Mouse (Mus musculus) WW6 (cell line): ENCODE results near the gene Rem1.
"Not testable (repeated sequence)": the region's sequence is repeated elsewhere in the genome, so short reads cannot be mapped to it uniquely, and the experiment has no call there.

Experiments used
- DNase-seq: peaks from one replicate; pipeline ENCODE4 v3.0.0-alpha.2; 2013; ENCODE audit warnings: low read depth, low spot score

Rem1 gene

DNA sequence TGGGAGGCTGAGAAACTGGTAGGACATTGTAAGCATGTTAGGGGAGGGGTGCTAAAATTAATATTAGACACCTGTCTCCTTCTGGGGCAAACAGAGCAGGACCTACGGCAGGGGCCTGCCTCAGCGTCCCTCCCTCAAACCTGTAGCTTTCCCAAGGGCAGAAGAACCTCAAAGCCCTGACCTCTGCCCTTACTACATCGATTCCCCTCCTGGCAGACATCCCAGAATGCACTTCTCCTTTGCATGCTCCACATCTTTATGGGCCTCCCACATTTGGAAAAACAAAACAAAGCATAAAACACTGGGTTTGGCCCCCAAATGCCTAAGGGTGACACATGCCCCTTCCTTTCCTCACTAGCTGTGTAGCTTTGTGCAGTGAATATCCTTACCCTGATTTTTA is 2.5 kb downstream of the Rem1 start:
- DNase-seq: no peak

DNA sequence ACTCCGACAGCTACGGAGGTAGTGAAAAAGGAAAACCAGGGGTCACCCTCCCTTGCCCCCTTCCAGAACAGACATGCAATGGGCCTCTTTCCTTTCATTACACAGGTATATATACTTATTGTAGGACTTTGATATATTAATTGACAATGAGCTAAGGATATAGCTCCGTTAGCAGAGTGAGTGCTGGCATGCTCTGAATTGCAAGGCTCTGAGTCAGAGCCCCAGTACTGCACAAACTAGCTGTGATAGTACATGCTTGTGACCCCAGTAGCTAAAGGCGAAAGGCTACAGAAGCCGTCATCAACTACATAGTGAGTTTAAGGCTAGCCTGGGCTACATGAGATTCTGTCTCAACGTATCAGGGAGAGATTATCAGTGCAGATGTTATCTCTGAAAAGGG is 3.2 kb downstream of the Rem1 start:
- DNase-seq: no peak

DNA sequence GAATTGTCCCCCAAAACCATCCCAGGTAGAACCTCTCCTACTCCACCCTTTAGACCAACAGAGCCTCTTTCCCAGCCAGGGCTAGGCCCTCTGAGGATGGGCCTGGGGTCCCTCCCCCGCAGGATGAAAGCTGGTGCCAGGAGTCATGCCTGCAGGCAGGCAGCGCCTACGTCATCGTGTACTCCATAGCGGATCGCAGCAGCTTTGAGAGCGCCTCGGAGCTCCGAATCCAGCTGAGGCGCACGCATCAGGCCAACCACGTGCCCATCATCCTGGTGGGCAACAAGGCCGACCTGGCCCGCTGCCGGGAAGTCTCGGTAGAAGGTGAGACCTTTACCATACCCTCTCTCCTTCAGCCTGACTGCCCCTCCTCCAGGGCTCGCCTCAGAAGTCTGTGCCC is 6.6 kb downstream of the Rem1 start:
- DNase-seq: no peak

DNA sequence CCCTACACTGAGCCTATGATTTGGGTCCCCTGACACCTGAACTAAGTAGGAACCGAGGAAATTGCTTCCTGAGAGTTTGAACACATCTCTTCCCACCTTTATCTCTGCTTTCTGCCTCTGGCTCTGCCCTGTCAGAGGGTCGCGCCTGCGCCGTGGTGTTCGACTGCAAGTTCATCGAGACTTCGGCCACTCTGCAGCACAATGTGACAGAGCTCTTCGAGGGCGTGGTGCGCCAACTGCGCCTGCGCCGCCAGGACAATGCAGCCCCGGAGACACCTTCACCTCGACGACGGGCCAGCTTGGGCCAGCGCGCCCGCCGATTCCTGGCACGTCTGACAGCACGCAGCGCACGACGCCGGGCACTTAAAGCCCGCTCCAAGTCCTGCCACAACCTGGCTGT is 7.6 kb downstream of the Rem1 start:
- DNase-seq: no peak

DNA sequence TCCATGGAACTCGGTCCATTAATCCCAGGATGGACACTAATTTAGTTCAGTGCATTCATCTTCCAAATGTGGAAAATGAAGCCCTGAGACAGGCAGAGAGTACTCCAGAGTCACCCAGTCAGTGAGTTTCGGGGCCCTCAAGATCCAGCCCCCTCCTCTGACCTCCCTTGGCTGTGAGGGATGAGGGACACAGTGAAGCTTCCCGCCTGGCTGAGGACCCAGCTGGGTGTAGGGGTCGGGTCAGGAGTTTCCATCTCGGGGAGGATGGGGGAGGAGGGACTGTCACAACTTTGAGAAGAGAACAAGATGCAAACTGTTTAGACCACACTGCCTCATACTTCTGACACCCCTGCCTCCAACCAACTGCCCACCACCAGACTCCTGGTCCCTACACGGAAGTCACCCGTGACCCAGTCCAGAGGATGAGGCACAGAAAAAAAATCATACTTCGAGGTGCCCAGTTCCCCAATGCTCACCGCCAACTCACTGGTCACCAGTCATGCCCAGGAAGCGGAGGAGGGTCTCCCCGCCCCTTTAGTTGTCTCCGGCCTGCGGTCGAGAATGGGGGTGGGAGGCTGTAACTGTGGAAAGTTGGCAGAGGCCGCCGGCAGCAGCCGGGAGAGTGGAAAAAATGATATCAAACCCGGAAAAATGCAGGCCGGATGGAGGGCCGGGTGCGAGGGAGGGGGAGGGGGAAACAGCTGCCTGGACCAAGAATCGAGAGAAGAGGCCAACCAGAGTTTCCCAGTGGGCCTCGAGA is 9.7 kb downstream of the Rem1 start:
- DNase-seq: no peak

DNA sequence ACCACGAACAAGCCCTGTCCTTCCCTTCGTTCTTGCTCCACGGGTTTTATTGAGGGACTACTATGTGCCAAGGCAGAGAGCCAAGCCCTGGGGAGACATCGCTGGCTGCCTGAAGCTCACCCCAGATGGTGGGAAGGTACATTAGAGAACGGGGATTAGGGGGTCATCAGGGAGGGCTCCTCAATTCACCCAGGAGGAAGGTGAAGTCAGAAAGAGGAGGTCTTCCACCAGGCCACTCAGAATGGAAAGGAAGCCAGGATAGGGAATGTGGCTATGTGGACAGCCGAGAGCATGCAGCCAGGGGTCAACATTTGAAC is 10.2 kb downstream of the Rem1 start:
- DNase-seq: no peak

DNA sequence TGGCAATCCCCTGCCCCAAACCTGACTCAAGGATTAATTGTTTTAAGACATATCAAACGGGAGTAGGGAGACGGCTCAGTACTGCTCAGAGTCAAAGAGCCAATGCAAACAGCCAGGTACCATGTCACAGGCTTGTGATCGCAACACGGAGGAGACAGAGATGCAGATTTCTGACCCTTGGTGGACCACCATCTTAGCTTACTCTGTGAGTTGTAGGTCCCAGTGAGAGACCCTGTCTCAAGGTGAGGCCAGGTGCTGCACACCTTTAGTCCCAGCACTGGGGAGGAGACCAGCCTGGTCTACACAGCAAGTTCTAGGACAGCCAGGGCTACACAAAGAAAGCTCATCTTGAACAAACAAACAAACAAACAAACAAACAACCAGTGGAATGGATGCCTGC is 10.6 kb downstream of the Rem1 start:
- DNase-seq: no peak

DNA sequence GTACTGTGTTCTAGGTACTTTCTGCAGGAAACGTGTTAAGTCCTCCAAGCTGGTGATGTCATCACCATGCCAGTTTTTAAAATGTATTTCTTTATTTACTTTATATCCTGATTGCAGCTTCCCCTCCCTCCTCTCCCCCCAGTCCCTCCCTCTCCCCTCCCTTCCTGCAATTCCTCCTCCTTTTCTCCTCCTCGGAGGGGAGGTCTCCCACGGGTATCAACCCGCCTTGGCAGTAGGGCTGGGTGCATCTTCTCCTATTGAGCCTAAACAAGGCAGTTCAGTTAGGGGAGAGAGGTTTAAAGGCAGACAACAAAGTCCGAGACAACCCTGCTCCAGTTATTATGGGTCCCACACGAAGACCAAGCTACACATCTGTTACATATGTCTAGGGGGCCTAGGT is 12.1 kb downstream of the Rem1 start:
- no peak for DNase-seq

DNA sequence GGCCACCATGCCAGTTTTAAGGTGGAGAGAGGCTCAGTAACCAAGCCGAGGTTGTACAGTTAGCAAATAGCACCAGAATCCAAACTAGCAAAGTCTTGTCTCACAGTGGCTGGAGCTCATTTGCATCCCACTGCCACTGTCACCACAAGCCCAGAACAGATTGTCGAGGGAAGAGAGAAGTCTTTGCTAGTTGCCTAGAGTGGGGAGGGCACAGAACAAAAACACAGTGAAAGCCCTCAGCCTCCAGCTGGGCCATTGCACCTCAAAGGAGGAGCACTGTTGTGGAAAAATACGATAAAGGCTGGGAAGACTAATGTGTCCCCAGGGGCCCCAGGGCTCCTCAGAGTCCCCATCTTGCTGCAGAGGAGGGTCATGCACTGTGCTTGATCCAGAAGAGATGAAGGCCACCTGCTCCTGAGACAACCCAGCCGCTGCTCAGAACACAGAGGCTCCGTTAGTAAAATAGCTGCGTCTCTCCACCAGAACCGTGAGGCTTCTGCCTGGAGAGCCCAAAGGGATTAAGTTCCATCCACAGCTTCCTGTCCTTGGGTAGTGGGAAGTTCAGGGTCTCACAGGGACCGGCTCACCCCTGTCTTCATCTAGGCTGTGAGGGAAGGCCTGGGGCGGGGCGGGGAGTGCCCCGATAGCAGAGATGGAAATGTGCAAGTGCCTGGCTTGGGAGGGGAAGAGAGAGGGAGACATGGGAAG is 12.8 kb downstream of the Rem1 start:
- DNase-seq: no peak

DNA sequence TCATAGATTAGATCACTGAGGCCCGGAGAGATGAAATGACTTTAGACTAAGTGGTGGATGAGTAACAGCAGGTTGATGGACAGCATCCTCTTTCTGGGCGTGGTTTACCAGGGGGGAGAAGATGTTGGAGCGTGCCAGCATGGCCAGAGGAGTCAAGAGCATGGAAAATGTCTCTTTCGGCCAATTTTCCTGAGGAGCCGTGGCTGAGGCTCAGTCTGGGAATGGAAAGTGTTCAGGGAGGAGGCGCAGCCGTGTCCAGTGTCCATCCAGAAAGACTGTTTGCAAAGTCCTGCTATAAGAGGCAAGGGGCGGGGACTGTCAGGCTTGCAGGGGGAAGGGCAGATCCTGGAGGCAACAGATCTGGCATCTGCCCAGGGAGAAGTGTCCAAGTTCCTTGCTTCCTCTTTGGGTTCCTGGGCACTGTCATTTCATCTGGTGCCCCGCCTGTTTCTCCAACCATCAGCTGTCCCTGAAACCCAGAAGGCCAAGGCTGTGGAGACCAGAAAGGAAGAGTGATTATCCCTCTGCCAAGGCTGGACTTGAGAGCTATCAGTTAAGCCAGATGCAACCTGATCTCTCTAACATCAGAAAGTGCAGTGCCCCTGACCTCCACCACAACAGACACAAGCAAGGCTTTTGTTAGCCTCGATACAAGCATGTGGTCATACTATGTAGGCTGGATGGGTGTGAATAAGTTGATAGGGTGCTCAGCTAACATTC is 26.3 kb downstream of the Rem1 start:
- no peak for DNase-seq

DNA sequence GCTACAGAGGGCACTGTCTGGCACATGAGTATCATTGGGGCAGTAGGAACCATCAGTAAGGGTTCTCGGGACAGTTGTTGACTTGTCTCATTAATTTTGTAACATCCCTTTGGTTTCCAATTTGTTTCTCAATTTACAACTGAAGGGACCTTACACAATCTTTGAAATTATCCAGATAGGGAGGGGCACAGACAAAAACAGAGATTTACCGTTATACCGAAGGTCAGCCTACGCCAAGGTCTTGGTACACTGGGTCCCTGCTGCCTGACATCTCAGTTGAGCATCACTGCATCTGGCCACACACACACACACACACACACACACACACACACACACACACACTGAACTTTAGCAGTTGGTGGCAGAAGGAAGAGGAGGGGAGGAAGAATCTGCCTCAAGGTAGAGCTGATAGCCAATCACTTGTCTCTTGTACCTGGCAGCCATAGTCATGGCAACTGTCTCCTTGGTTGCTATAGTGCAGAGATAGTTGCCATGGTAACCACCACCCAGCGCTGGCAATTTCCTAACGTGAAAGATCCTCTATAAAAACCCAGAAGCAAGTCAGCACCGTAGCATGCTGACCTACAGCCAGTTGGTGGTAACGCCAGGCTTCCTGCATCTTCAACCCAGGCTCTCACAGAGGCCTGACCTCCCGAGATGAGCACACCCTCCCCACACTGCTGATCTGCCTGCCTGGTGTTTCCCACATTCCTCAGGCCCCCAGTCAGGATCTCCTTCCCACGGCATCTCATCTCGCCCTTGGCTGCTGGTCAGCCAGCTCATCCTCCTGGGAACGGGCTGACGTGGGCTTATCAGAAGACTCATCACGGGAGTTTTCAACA is 27.3 kb downstream of the Rem1 start:
- no peak for DNase-seq

DNA sequence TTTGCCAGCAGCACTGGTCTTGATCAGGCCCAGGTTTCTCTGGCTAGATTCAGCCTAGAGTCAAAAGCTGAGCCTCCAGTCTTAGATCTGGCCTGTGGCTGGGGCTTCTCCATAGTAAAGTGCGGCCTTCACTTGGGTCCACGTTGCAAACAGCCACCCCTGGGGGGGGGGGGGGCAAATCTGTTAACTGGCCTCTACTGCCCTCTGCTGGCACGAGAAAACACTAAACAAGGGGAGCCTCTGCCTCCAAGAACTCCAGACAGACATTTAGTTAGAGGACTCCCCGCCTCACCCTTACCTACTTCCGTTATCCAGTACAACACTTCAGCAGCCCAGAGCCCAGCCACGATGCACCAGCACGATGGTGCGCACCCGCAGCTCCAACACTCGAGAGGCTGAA is 30.6 kb downstream of the Rem1 start:
- peak; percentile 24 for DNase-seq

DNA sequence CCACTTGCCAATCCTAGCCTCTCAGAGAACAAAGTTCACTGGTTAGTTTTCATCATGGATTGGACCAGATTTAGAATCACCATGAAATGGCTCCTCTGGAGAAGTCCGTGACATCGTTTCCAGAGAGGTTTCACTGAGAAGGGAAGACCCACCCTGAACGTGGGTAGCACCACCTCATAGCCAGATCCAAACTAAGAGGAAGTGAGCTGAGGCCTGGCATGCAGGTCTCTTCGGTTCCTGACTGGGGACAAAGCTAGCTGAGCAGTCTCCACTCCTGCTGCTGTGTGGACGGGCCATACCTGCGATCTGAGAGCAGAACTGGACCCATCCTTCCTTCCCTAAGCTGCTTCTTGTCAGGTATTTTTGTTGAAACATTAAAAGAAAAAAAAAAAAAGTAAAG is 34.4 kb downstream of the Rem1 start:
- no peak for DNase-seq

DNA sequence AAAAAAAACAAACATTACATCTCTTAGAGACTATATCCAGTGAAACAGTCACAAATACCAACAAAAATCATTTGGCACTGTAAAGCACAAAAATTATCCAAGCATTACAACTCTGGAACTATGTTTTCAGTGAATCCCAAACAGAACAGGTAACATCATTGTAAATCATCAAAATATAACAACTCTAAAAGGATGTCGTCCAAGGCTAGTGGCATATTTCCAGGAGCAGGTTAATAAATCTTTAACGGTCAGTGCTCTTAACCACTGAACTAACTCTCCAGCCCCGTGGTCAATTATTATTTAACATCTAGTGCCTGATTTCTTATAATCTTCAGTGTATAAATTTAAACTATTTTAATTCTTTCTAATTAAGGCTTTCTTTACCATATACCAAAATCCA is 39.4 kb downstream of the Rem1 start:
- not testable (repeated sequence) for DNase-seq

DNA sequence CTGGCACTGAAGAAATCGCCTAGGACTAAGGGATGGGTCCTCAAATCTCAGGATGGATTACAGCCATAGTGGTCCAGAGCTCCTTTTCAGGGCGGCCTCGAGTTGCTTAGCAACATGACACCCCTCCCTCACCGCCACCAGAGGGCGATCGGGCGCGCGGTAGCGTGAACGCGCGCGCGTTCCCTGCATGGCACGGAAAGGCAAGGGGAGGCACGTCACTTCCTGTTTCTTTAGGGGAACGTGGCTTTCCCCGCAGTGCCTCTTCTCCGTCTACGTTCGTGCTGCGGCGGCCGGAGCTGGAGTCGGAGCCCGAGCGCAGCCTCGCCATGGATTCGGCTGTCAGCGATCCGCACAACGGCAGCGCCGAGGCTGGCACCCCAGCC is 42.5 kb downstream of the Rem1 start, which contains the start of gene H13:
H13 (plus strand) TSS at position 206 of the 383 bp plus-strand sequence.
- peak; percentile 92 for DNase-seq

DNA sequence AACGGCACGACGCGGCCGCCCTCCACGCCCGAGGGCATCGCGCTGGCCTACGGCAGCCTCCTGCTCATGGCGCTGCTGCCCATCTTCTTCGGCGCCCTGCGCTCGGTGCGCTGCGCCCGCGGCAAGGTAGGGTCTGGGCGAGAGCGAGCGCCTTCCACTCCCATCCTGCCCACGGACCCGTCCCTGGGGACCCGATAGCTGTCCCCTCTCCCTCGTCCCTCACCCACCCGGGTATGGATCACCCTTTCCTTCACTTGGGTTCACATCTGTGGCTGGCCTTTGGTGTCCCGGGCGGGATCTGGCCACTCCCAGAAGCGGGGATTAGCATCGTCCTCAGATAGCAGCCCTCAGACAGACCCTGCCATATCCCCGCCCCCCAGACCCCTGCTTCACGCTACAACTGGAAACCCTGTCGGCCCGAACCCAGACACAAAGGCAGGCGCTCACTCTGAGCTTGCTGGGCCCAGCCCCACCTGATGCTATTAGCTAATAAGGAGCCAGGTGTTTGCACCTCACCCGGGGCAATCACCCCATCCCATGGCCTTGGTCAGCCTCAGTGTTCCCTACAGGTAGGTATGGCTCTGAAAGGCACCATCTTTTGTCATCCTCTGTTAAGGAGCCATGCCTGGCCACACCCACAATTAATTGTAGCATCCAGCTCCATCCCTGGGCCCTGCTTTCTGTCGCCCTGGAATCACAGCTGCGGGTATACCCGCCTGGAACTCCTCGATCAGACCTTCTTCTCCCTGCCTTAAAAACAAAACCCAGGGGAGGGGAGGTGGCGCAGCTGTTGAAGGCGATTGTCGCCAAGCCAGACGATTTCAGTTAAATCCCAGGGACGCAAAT is 43.1 kb downstream of the Rem1 start:
- no peak for DNase-seq

DNA sequence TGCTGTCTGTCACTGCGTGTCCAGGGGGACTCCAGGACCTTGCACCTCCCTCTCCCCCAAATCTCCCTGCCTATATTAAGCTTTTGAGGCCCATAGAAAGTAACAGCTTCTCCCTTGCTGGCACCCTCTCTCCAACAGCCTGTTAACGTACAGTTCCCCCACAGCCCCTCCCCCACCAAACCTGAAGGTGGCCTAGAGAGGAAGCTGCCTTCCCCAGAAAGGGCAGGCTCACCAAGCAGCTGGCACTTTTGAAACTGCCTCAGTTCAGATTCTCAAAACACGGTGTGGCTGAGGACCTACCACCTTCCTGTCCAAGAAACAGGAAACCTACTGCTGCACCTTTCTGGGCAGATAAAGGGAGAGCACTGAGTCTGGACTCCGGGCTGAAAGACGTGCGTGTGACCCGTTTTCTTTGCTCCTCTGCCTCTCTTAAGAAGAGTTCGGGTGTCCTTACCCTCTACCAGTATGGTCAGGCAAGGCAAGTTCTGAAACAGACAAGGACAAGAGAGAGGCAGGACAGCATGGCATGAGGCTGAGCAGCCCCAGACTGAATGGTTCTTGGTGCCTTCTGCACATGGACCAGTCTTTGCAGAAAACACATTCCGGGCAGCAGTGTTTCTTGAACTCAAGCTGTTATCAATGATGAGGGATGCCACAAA is 44.4 kb downstream of the Rem1 start:
- DNase-seq: no peak

DNA sequence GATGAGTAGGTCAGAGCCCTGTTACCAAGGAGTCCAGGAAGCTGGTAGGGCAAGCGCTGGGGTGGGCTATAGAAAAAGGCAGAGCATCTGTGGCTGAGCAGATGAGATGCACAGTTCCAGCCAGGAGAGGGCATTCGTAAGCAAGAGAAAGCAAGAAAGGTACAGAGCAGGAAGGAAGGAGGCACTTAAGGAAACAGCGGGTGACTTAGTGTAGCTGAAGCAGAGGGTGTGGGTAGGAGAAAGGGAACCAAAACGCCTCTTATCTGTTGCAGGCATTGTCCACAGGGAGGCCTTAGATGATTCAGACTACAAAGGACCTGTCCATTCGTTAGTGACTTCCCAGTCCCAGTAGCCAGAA is 44.9 kb downstream of the Rem1 start:
- no peak for DNase-seq

DNA sequence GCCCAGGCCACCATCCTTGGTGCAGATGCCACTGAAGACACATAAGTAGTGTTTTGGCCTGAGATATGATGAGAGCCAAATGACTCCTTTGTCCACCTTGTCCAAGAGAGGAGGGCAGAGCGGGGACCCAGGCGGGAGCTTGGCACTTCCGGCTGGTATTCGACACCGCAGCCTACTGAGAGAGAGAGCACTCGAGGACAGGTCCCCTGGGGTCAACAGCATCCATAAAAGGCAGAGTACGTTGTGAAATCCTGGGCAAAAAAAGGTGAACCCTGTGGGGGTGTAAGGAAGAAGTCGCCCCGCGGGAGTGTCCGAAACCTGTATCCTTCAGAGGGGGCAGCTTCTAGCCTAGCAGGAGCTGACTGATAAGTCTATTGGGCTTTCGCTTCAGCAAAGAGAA is 45.4 kb downstream of the Rem1 start:
- DNase-seq: no peak

DNA sequence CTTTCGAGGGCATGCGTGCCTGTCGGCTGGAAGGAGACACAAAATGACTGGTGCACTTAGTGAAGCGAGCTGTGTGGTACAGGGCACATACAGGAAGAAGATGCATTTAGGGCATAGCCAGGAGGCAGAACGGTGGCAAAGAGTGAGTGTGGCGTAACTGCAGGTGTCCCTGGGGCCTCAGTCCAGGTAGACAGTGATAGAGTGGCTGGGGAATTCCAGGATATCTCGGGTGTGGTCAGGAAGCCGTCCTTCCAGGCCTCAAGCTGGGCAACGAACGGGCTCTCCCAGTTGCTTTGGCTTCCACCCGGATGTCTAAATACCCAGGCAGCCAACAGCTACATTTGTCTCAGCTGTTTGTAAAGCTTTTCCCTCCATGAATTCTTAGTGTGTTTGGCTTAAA is 47.4 kb downstream of the Rem1 start:
- no peak for DNase-seq
